Mouse (Mus musculus): ENCODE measurements at regions not wholly inside any gene's neighbourhood (a gene's known extent, or its start where the extent isn't known, plus 50 kb on each side); places are given as distances from the start of the nearest gene placed in this dataset.

DNA sequence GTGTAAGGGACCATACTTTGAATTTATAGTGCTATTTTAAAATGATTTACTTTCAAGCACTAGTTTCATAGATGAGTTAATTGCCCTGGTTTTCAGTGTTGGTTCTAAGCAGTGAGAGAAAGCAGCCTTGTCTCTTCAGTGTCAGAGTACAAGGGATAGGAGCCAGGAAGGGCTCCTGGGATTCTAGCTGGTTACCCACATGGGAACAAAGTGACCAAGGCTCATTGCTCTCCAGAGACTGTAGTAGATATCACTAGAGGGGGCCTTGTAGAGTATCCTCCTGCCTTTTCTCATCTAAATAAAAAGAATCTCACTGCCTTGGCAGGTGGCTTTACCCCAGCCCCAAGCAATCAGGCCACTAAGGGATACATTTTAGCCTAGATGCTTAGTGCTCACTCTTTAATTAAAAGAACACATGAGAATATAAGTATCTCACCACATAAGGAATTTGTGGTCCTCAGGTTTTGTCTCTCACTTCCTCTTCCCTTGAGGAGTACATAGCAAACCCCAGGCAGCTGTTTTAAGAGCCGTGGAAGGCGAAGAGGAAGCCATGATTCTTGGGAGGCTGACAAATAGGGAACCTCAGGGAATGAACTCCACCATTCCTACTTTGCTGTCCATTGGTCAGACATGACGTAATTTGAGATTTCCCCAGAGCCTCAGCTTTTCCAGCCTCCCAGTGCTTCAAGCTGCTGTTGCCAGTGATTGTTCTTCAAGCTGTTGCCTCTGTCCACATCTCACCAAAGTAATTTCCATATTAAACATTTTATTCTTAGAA is 449.2 kb upstream of the Ube2e3 start:
- TF ChIP-seq CTCF (IDR thresholded peaks at IDR 0.05) (no peak), EP300 (IDR thresholded peaks at IDR 0.05) (no peak)

Data from lung, postnatal 0 days (tissue).